Mouse (Mus musculus) heart, embryonic 11.5 days (tissue): ENCODE data around the gene Galt. TPM values are rescaled to one million over a fixed set of nuclear protein-coding genes. Genes with fewer than 3 reads are reported as not detected.

ENCODE experiments used
- ATAC-seq: fragments of 200-750 bp; cut with Nextera tagmentation; replicated peaks from 2 replicates; pipeline ENCODE4 v1.8.0; 2017; ENCODE audit warnings: moderate library complexity; ENCODE audit not compliant: insufficient number of reproducible peaks, low FRiP score, low TSS enrichment
- H3K27ac ChIP-seq: fragments of 300-500 bp; sonication (generic); 2 replicates; pipeline ENCODE4 v1.5.1; 2014; ENCODE audit warnings: mild to moderate bottlenecking, low read depth, low read length
- H3K27me3 ChIP-seq: fragments of 300-500 bp; sonication (generic); 2 replicates; pipeline ENCODE4 v1.6.1; 2014; ENCODE audit warnings: mild to moderate bottlenecking, low read length, mixed read lengths; ENCODE audit not compliant: control insufficient read depth, insufficient read depth
- H3K36me3 ChIP-seq: fragments of 300-500 bp; sonication (generic); 2 replicates; pipeline ENCODE4 v1.6.1; 2014; ENCODE audit warnings: mild to moderate bottlenecking, low read length, moderate library complexity, mixed read lengths; ENCODE audit not compliant: control insufficient read depth, insufficient read depth
- H3K4me1 ChIP-seq: fragments of 300-500 bp; sonication (generic); 2 replicates; pipeline ENCODE4 v1.6.1; 2014; ENCODE audit warnings: low read length; ENCODE audit not compliant: control insufficient read depth, insufficient read depth
- H3K4me2 ChIP-seq: fragments of 300-500 bp; sonication (generic); 2 replicates; pipeline ENCODE4 v1.6.1; 2014; ENCODE audit warnings: mild to moderate bottlenecking, moderate library complexity
- H3K4me3 ChIP-seq: fragments of 300-500 bp; sonication (generic); 2 replicates; pipeline ENCODE4 v1.5.1; 2014; ENCODE audit warnings: low read depth, low read length
- H3K9ac ChIP-seq: fragments of 300-500 bp; sonication (generic); 2 replicates; pipeline ENCODE4 v1.6.1; 2014; ENCODE audit warnings: mild to moderate bottlenecking, low read depth, low read length, moderate library complexity
- H3K9me3 ChIP-seq: fragments of 300-500 bp; sonication (generic); replicated peaks from 2 replicates; pipeline ENCODE4 v1.6.1; 2016; ENCODE audit warnings: low read length; ENCODE audit not compliant: control insufficient read depth
- WGBS: fragments of 180-500 bp; shearing (Covaris S2); extraction: QIAGEN DNeasy Blood & Tissue Kit; methylation state at CpG from one replicate; pipeline ENCODE4 v1.1.7; 2014; ENCODE audit not compliant: insufficient replicate concordance; 5-methylcytosine and 5-hydroxymethylcytosine counted together
- polyA plus RNA-seq: library from polyadenylated mRNA; unstranded; fragments of >200 nt; fragmentation: Nextera tagmentation; extraction: Ambion mirVana; gene quantifications from 2 replicates; pipeline ENCODE4 v1.2.1, GENCODE M21; 2014

The Galt gene
- 63.1 and 65.1 TPM in 2 replicates for polyA plus RNA-seq

DNA sequence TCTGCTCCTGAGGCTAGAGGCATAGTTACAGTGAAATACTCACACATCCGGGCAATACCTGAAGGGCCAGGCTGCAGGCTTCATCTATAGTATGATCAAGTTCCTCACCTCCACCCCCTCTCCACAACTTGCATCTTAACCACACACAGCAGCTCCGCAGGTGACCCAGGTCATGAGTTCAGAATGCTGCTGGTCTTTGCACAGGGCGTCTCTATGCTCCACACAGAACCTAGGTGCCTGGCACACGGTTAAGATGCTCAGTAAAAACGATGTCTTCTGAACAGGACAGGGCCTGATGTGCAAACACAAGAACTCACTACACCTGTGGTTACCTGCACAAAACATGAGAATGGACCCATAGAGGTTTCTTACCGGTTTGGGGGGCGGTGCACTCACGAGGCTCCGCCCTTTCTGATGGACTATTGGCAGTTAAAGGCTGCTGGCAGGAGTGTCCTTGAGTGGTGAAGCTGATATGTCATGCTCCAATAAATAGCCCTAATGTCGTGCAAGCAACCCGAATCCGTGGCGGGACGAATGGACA is at the start of gene Galt:
Gene Galt (plus strand): TSS at position 432 of the 541 bp plus-strand sequence.
- Histone ChIP-seq H3K27me3 (no peaks in the 10 kb centered on the region), H3K9ac (peak within 1 kb of the TSS; percentile 94), H3K36me3 (peaks cover 5% of the 10 kb centered on the region; the same call in 1 of the 2 replicates), H3K27ac (peak within 1 kb of the TSS; percentile 85), H3K9me3 (no peaks in the 10 kb centered on the region), H3K4me2 (peak within 1 kb of the TSS; percentile 90), H3K4me3 (peak within 1 kb of the TSS; percentile 77), H3K4me1 (peaks cover 25% of the 10 kb centered on the region)
- peak; percentile 41; the same call in 1 of the 2 replicates for ATAC-seq
- 12% methylated on average over 14 of the region's 14 CpGs for WGBS

DNA sequence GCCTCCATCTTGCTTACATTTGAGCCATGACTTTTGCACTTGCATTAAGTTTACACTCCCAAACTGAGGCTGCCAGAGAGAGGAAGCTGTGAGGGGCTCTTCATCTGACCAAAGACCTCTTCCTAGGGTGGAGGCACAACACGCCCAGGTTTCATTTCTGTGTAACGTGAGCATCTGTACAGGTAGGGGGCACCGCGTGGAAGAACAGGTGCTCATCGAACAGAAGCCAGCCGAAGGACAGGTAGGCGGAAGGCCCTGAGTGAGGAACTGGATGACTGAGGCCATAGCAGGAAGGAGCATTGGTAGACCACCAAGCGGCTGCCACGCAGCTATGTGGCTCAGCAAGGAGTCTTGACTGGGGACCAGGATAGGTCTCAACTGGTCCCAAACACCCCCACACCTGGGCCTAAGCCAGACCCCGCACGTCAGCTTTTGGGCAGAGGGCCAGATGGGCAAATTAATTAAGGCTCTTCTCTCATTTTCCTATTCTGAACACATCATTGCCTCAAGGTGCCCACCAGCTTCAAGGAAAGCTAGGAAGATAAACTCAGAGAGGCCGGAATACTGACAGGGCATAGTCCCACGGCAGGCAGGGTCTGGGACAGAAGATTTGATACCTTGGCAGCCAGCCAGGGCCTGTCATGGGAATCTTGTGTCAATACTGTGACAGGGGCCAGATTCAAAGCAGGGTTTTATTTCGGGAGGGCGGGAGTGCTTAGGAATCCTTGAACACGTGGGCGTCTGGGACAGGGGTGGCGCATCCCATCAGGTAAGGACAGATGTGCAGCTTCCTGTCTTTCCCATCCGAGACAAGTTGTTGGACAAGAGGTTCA is 48.9 kb upstream of the Galt start:
- WGBS, result 59% methylated on average over 19 of the region's 19 CpGs
- Histone ChIP-seq H3K27ac (no peak overlapping the region), H3K27me3 (peaks cover 28% of the 10 kb centered on the region), H3K4me2 (no peak overlapping the region), H3K36me3 (no peaks in the 10 kb centered on the region), H3K9ac (no peak overlapping the region), H3K4me3 (no peak overlapping the region), H3K9me3 (no peaks in the 10 kb centered on the region), H3K4me1 (0 out of 2 replicates have a peak, but pooled peaks cover 2% of the 10 kb centered on the region)
- ATAC-seq, result no peak; the same call in 1 of the 2 replicates

DNA sequence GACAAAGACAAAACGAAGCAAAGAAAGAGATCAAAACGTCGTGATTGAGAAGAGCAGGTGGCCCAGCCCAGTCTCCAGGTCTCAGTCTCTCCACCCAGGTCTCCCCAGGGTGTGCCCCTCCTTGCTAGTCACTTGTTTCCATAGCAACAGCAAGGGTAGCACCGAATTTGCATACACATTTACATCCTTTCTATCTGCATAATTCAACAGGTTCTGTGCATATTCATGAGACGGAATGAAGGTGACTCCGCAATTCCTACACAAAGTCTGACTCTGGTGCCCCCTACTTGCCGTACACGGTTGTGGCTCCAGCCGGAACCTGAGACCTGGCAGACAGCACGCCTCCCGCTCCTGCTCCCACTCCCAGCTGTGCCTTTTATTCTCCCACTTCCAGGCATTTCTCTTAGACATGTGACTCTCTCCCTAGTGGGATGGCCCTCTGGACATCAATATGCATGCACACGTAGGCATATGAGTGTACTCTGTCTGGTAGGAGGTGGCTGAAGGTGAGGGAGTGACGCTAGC is 48.0 kb upstream of the Galt start:
- no peak for ATAC-seq
- H3K36me3 ChIP-seq, result no peaks in the 10 kb centered on the region
- H3K27me3 ChIP-seq, result peaks cover 28% of the 10 kb centered on the region
- no peak overlapping the region for H3K27ac ChIP-seq
- H3K4me3 ChIP-seq, result no peak overlapping the region
- H3K4me2 ChIP-seq, result peak overlapping the region; percentile 43
- WGBS, result 4% methylated on average over 13 of the region's 13 CpGs
- H3K9ac ChIP-seq, result no peak overlapping the region
- H3K9me3 ChIP-seq, result no peaks in the 10 kb centered on the region
- H3K4me1 ChIP-seq, result peaks cover 6% of the 10 kb centered on the region

DNA sequence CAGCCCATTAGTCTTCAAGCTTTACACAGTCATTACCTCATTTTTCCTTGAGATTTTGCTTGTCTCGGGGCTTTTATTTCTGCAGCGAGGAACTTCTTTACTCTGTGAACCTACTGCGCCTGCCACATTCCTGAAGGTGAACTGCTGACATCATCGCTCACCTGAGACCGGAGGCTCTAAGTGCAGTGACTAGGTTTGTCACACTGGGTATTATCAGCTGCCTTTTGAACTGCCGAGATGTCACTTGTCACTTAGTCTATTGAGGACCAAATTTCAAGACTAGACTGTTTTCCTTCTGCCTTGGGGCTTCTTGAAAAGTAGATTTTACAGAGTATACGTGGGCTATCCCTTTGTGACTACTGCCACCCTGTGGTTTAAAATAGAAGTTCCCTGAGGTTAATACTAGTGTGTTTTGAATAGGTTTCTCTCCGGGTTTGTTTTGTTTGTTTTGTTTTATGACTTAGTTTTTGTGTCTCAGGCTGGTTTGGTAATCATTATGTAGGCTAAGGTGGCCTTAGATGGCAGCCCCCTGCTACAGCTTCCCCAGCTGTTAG is 46.8 kb upstream of the Galt start:
- Histone ChIP-seq H3K27ac (no peak overlapping the region), H3K36me3 (no peaks in the 10 kb centered on the region), H3K4me2 (no peak overlapping the region), H3K9ac (no peak overlapping the region), H3K27me3 (peaks cover 28% of the 10 kb centered on the region), H3K9me3 (no peaks in the 10 kb centered on the region), H3K4me1 (peaks cover 12% of the 10 kb centered on the region), H3K4me3 (no peak overlapping the region)
- no peak for ATAC-seq
- WGBS, result 32% methylated on average over 8 of the region's 8 CpGs

DNA sequence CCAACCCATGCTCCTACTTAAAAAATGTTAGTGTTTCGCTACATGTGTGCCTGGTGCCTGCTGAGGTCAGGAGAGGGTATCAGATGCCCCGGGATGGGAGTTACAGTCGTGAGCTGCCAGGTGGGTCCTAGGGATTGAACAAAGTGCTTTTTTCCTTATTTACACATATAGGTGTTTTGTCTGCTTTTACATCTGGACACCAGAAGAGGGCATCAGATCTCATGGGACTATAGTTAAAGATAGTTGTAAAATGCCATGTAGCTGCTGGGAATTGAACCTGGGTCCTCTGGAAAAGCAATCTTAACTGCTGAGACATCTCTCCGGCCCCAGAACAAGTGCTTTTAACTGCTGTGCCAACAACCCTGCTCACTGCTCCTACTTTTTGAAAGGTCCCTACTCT is 44.8 kb upstream of the Galt start:
- Histone ChIP-seq H3K4me1 (peaks cover 10% of the 10 kb centered on the region), H3K9me3 (no peaks in the 10 kb centered on the region), H3K9ac (no peak overlapping the region), H3K4me3 (no peak overlapping the region), H3K36me3 (no peaks in the 10 kb centered on the region), H3K4me2 (no peak overlapping the region), H3K27ac (no peak overlapping the region), H3K27me3 (peaks cover 18% of the 10 kb centered on the region)
- WGBS, result 59% methylated on average over 4 of the region's 4 CpGs
- ATAC-seq, result no peak

DNA sequence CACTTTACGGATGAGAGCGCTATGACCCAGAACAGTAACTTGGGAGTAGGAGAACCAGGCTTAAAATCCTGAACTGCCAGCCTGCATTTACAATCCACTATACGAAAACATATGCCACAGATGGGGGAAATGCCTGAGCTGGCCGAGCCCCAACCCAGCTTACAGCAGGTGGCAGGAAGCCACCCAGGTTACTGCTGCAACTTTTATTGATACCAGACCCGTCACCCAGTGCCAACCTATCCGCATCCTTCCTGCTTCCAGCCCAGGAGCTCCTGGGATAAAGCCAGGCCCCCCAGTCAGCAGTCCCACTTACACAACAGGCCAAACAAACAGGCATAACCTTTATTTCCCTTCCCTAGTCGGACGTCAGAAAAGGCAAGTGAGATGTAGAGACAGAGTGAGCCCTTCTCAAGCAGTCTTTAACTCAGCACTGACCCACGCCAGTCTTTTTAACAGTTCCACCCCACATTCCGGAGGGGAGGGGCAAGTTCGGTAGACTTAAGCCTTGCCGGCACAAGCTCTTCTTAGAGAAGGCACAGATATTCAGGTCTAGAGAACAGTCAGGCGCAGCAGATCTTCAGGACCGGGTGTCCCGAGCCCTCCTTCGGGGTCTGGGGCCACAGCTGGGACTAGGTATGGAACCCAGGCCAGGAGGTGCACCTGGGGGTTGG is 43.2 kb upstream of the Galt start:
- H3K4me2 ChIP-seq, result peak overlapping the region; percentile 89
- H3K36me3 ChIP-seq, result peaks cover 2% of the 10 kb centered on the region; the same call in 1 of the 2 replicates
- no peak for ATAC-seq
- H3K27me3 ChIP-seq, result peaks cover 3% of the 10 kb centered on the region
- peaks cover 10% of the 10 kb centered on the region for H3K4me1 ChIP-seq
- no peaks in the 10 kb centered on the region for H3K9me3 ChIP-seq
- 77% methylated on average over 16 of the region's 16 CpGs for WGBS
- H3K9ac ChIP-seq, result peak overlapping the region; percentile 96; the same call in 1 of the 2 replicates
- H3K4me3 ChIP-seq, result peak overlapping the region; percentile 93
- H3K27ac ChIP-seq, result no peak overlapping the region

DNA sequence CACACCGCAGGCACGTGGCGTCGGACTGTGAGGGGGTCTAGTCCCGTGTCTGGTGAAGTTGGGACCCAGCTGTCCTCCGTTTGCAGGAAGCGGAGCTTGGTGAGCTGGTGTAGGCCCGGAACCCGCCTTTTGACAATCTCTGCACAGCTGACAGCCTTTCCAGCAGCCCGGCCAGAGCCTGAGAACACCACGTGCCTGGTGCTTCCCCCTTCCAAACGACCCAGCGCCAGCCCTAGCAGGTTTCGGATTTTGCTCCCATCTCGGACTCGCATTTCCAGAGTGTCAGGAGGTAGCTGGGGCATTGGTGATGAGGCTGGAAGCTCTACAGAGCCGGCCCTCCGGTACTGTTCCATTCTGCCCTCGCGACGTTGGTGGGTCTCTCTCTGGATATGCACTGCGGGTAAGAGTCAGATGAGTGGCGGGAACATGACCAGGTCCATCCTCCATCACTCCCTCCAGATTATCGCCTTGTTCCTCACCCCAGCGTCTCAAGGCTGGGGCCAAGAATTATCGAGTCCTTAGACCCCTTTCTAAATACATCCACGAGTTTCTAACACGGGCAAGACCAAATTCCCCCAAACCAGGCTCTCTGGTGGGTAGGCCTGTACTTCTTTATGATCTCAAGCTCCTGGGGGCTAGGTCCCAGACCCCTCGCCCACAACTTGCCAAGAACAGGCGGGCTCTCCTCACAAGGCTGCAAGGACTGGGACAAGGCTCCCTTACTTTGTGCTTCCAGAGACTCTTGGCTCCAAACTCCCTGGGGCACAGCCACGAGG is 42.4 kb upstream of the Galt start:
- Histone ChIP-seq H3K4me3 (peak overlapping the region; percentile 93), H3K4me1 (peaks cover 10% of the 10 kb centered on the region), H3K27me3 (peaks cover 3% of the 10 kb centered on the region), H3K4me2 (peak overlapping the region; percentile 89), H3K9ac (peak overlapping the region; percentile 96), H3K9me3 (no peaks in the 10 kb centered on the region), H3K27ac (peak overlapping the region; percentile 57; the same call in 1 of the 2 replicates), H3K36me3 (peaks cover 2% of the 10 kb centered on the region; the same call in 1 of the 2 replicates)
- ATAC-seq, result 0 out of 2 replicates have a peak, but pooled peaks have one; percentile 17
- 45% methylated on average over 31 of the region's 31 CpGs for WGBS
